Comparison of ENCODE assay signal across 16 mouse cellular contexts in genomic region chr5:53409740-53410139, GRCm38 (mm10).
"Had no signal": no experiment of that assay in that cellular context is flagged by ENCODE, and none has a peak within 500 bp of the region (broad histone marks: within the 10 kb centered on the region; RNA-seq: fewer than 3 reads in every experiment).

No protein-coding gene starts in this region.

- ATAC-seq: hindbrain, embryonic 16.5 days; intestine, embryonic 15.5 days; intestine, postnatal 0 days; liver, embryonic 12.5 days had no signal

- DNase-seq: gastrocnemius, adult 2 months; gastrocnemius, postnatal 10 days; gastrocnemius, postnatal 25 days; heart, adult 18-20 months; heart, postnatal 10 days; kidney, adult 2 months; kidney, adult 9 months; kidney, postnatal 14 days; kidney, postnatal 4 days; layer of hippocampus, adult 9-11 months; layer of hippocampus, postnatal 36 days; left cerebral cortex, postnatal 4 days had no signal
